Mouse (Mus musculus) liver, adult 2 months (tissue): ENCODE measurements around the gene 2900011O08Rik. TPM values are rescaled to one million over a fixed set of nuclear protein-coding genes. Genes with fewer than 3 reads are reported as not detected.

Experiments
- DNase-seq: peaks from one replicate; pipeline ENCODE4 v3.0.0-alpha.2; 2011; ENCODE audit warnings: low read depth, low spot score; ENCODE audit errors: extremely low read depth
- H3K27ac ChIP-seq: fragments of 200-500 bp; replicated peaks from 2 replicates; pipeline ENCODE4 v1.5.1; 2012; ENCODE audit warnings: low read depth, mild to moderate bottlenecking, control low read depth, inconsistent platforms, low read length; ENCODE audit not compliant: insufficient read depth
- H3K27me3 ChIP-seq: fragments of 200-500 bp; 2 replicates; pipeline ENCODE4 v1.6.1; 2012; ENCODE audit warnings: mild to moderate bottlenecking, moderate library complexity, low read length, inconsistent platforms; ENCODE audit not compliant: control insufficient read depth, insufficient read depth
- H3K36me3 ChIP-seq: fragments of 200-500 bp; 2 replicates; pipeline ENCODE4 v1.6.1; 2012; ENCODE audit warnings: low read length, inconsistent platforms; ENCODE audit not compliant: control insufficient read depth, insufficient read depth
- H3K4me1 ChIP-seq: fragments of 200-500 bp; 2 replicates; pipeline ENCODE4 v1.6.1; 2011; ENCODE audit warnings: low read length; ENCODE audit not compliant: control insufficient read depth, insufficient read depth
- H3K4me3 ChIP-seq: fragments of 200-500 bp; 2 replicates; pipeline ENCODE4 v1.5.1; 2011; ENCODE audit warnings: low read depth, mild to moderate bottlenecking, control low read depth, low read length, moderate library complexity; ENCODE audit not compliant: insufficient read depth
- H3K79me2 ChIP-seq: fragments of 200-500 bp; 2 replicates; pipeline ENCODE4 v1.6.1; 2012; ENCODE audit warnings: inconsistent platforms, mild to moderate bottlenecking, low read length, moderate library complexity; ENCODE audit not compliant: control insufficient read depth, insufficient read depth
- H3K9ac ChIP-seq: fragments of 200-500 bp; 2 replicates; pipeline ENCODE4 v1.6.1; 2012; ENCODE audit warnings: low read depth, mild to moderate bottlenecking, control low read depth, inconsistent platforms, low read length
- CTCF ChIP-seq: fragments of 200-500 bp; IDR thresholded peaks from 2 replicates; pipeline ENCODE4 v1.5.1; 2011; ENCODE audit warnings: low read depth, low read length, control low read depth
- POLR2A ChIP-seq: fragments of 200-500 bp; IDR thresholded peaks from 2 replicates; pipeline ENCODE4 v1.6.1; 2011; ENCODE audit warnings: low read length, control low read depth; ENCODE audit not compliant: insufficient read depth; ENCODE audit errors: extremely low read depth
- WGBS: fragments of 180-500 bp; shearing (Covaris S2); methylation state at CpG from one replicate; pipeline ENCODE4 v1.1.7; 2018; 5-methylcytosine and 5-hydroxymethylcytosine counted together
- polyA plus RNA-seq: library from polyadenylated mRNA; depleted of rRNA; stranded (reverse); fragments of >200 nt; gene quantifications from 2 replicates; pipeline ENCODE4 v1.2.3, GENCODE M21; 2012; rRNA removed
- total RNA-seq: library from RNA; depleted of rRNA; stranded (reverse); fragments of >200 nt; gene quantifications from 2 replicates; pipeline ENCODE4 v1.2.3, GENCODE M21; 2014; rRNA removed

The 2900011O08Rik gene
- total and polyA plus RNA-seq, 2 experiments: not detected

GRCm38 (mm10) chr16:14143298-14143697 lies 156.9 kb downstream of the 2900011O08Rik start:
- H3K27me3 ChIP-seq: no peaks in the 10 kb centered on the region
- no peaks in the 10 kb centered on the region; the same call in 1 of the 2 replicates for H3K79me2 ChIP-seq
- no peak overlapping the region for H3K9ac ChIP-seq
- H3K4me1 ChIP-seq: peaks cover 11% of the 10 kb centered on the region
- 17% methylated on average over 3 of the region's 3 CpGs for WGBS
- peak; percentile 96 for DNase-seq
- no peak overlapping the region for H3K4me3 ChIP-seq
- H3K36me3 ChIP-seq: peaks cover 67% of the 10 kb centered on the region
- H3K27ac ChIP-seq: no peak overlapping the region
- TF ChIP-seq CTCF: no peak
- no peak for TF ChIP-seq POLR2A

GRCm38 (mm10) chr16:14147712-14148111 lies 161.3 kb downstream of the 2900011O08Rik start:
- Histone ChIP-seq H3K79me2 (peaks cover 7% of the 10 kb centered on the region; the same call in 1 of the 2 replicates), H3K9ac (no peak overlapping the region), H3K36me3 (peaks cover 59% of the 10 kb centered on the region), H3K27ac (no peak overlapping the region), H3K4me3 (no peak overlapping the region), H3K4me1 (peaks cover 11% of the 10 kb centered on the region), H3K27me3 (no peaks in the 10 kb centered on the region)
- TF ChIP-seq POLR2A: no peak
- no peak for TF ChIP-seq CTCF
- no peak for DNase-seq

Other genes starting within 250 kb of the 2900011O08Rik start
- 12.1 and 13.2 TPM in 2 replicates for gene Rrn3, start 205.9 kb upstream of the 2900011O08Rik start, total RNA-seq
- 4.8 and 10.4 TPM in 2 replicates for gene Rrn3, start 205.9 kb upstream of the 2900011O08Rik start, polyA plus RNA-seq
- 32.1 and 35.8 TPM in 2 replicates for gene Ntan1, start 167.8 kb upstream of the 2900011O08Rik start, total RNA-seq
- 25.2 and 33.5 TPM in 2 replicates for gene Ntan1, start 167.8 kb upstream of the 2900011O08Rik start, polyA plus RNA-seq
- 102 and 112 TPM in 2 replicates for gene Pdxdc1, start 83.5 kb upstream of the 2900011O08Rik start, total RNA-seq
- 41.4 and 45.5 TPM in 2 replicates for gene Pdxdc1, start 83.5 kb upstream of the 2900011O08Rik start, polyA plus RNA-seq
- 30.6 and 35.9 TPM in 2 replicates for gene Mpv17l, start 83.4 kb upstream of the 2900011O08Rik start, total RNA-seq
- gene Mpv17l, start 83.4 kb upstream of the 2900011O08Rik start, polyA plus RNA-seq: 26.2 and 29.8 TPM in 2 replicates
- gene Ifitm7, start 284 bp downstream of the 2900011O08Rik start, total RNA-seq: not detected in 2 replicates
- gene Ifitm7, start 284 bp downstream of the 2900011O08Rik start, polyA plus RNA-seq: not detected in 2 replicates
- 9.4 and 12.3 TPM in 2 replicates for gene Nde1, start 176.7 kb downstream of the 2900011O08Rik start, total RNA-seq
- 14.4 and 14.5 TPM in 2 replicates for gene Nde1, start 176.7 kb downstream of the 2900011O08Rik start, polyA plus RNA-seq
- 26.4 and 36.2 TPM in 2 replicates for gene Marf1, start 176.7 kb downstream of the 2900011O08Rik start, total RNA-seq
- 10.7 and 11.3 TPM in 2 replicates for gene Marf1, start 176.7 kb downstream of the 2900011O08Rik start, polyA plus RNA-seq